ENCODE assay signal across 10 mouse cellular contexts in the genomic region with DNA sequence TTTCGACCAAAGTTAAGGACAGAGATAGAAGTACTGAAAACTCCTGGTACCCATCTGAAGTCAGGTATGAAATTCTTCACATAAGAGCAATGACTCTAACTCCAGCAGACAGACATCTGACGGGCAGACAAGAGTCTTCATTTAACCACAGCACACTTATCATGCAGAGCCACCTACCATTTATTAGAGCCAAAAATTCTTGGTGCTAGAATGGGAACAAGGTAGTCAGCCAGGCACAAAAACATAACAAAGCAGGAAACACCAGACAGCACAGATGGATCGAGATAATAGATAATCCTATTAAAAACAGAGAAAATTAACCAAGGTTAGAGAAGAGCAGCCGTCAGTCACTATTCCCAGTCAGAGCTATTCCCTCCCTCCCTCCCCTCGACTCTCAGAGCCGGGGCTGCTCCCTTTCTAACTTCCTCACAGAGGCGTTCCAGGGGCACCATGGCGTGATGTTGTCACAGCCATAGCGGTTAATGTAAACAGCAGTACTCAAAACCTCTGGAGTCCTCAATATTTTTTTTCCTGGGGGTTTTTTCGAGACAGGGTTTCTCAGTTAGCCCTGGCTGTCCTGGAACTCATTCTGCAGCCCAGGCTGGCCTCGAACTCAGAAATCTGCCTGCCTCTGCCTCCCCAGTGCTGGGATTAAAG. TPM values are rescaled to one million over a fixed set of nuclear protein-coding genes. Genes with fewer than 3 reads are reported as not detected.
DNase-seq lines count a peak whose midpoint lies in the region; ATAC-seq and TF ChIP-seq lines count a peak whose summit lies in the region.
"Had no signal": no experiment of that assay in that cellular context is flagged by ENCODE, and none has a peak within 500 bp of the region (broad histone marks: within the 10 kb centered on the region; RNA-seq: fewer than 3 reads in every experiment).

No protein-coding gene starts in this region.

- peaks cover 34% of the 10 kb centered on the region for H3K4me1 ChIP-seq in hindbrain, embryonic 10.5 days (replicated peaks)
- peaks cover 5% of the 10 kb centered on the region; the same call in 1 of the 2 replicates for H3K4me1 ChIP-seq in hindbrain, embryonic 11.5 days (replicated peaks; ENCODE audit: control insufficient read depth, insufficient read depth, low read length)
- H3K4me1 ChIP-seq in lung, embryonic 16.5 days (replicated peaks; ENCODE audit: control insufficient read depth, insufficient read depth, low read length), result peaks cover 18% of the 10 kb centered on the region
- peaks cover 24% of the 10 kb centered on the region for H3K4me1 ChIP-seq in embryonic facial prominence, embryonic 12.5 days
- peaks cover 28% of the 10 kb centered on the region for H3K4me1 ChIP-seq in liver, postnatal 0 days (ENCODE audit: insufficient read depth)

- no peak overlapping the region for H3K9ac ChIP-seq in hindbrain, embryonic 11.5 days (ENCODE audit: low read depth, low read length)
- peak overlapping the region; percentile 42; the same call in 1 of the 2 replicates for H3K9ac ChIP-seq in lung, embryonic 16.5 days (ENCODE audit: low read length)
- H3K9ac ChIP-seq in embryonic facial prominence, embryonic 12.5 days, result no peak overlapping the region
- 0 out of 2 replicates have a peak overlapping the region, but pooled peaks have one; percentile 45 for H3K9ac ChIP-seq in liver, postnatal 0 days (replicated peaks)
- H3K9ac ChIP-seq: neural tube, embryonic 12.5 days had no signal

- H3K9me3 ChIP-seq in hindbrain, embryonic 10.5 days, result no peaks in the 10 kb centered on the region
- no peaks in the 10 kb centered on the region for H3K9me3 ChIP-seq in hindbrain, embryonic 11.5 days (ENCODE audit: control insufficient read depth, low read length)
- no peaks in the 10 kb centered on the region for H3K9me3 ChIP-seq in lung, embryonic 16.5 days (ENCODE audit: control insufficient read depth, low read length)
- H3K9me3 ChIP-seq in embryonic facial prominence, embryonic 12.5 days, result no peaks in the 10 kb centered on the region
- H3K9me3 ChIP-seq in liver, postnatal 0 days (ENCODE audit: low read length), result no peaks in the 10 kb centered on the region
- H3K9me3 ChIP-seq: neural tube, embryonic 12.5 days had no signal

- H3K27me3 ChIP-seq in hindbrain, embryonic 10.5 days (ENCODE audit: insufficient read depth, poor library complexity, severe bottlenecking), result no peaks in the 10 kb centered on the region
- no peaks in the 10 kb centered on the region for H3K27me3 ChIP-seq in hindbrain, embryonic 11.5 days (ENCODE audit: control insufficient read depth, insufficient read depth, low read length)
- H3K27me3 ChIP-seq in lung, embryonic 16.5 days (ENCODE audit: control insufficient read depth, insufficient read depth, low read depth, low read length), result no peaks in the 10 kb centered on the region
- no peaks in the 10 kb centered on the region for H3K27me3 ChIP-seq in embryonic facial prominence, embryonic 12.5 days
- H3K27me3 ChIP-seq in liver, postnatal 0 days (ENCODE audit: insufficient read depth, low read length), result no peaks in the 10 kb centered on the region
- H3K27me3 ChIP-seq: neural tube, embryonic 12.5 days had no signal

- no peak for TF ChIP-seq CTCF in liver, postnatal 0 days (IDR thresholded peaks at IDR 0.05; ENCODE audit: low read depth)

- H3K36me3 ChIP-seq in hindbrain, embryonic 10.5 days, result peaks cover 54% of the 10 kb centered on the region
- 0 out of 2 replicates have a peak, but pooled peaks cover 3% of the 10 kb centered on the region for H3K36me3 ChIP-seq in hindbrain, embryonic 11.5 days (ENCODE audit: control insufficient read depth, insufficient read depth, low read length)
- H3K36me3 ChIP-seq in lung, embryonic 16.5 days (ENCODE audit: control insufficient read depth, insufficient read depth, low read length), result peaks cover 25% of the 10 kb centered on the region
- H3K36me3 ChIP-seq in embryonic facial prominence, embryonic 12.5 days, result peaks cover 28% of the 10 kb centered on the region
- peaks cover 41% of the 10 kb centered on the region for H3K36me3 ChIP-seq in liver, postnatal 0 days (replicated peaks; ENCODE audit: insufficient read depth, low read length)

- TF ChIP-seq EP300 in liver, postnatal 0 days (IDR thresholded peaks at IDR 0.05; ENCODE audit: low read depth), result no peak

- no peak overlapping the region for H3K27ac ChIP-seq in hindbrain, embryonic 10.5 days
- H3K27ac ChIP-seq in hindbrain, embryonic 11.5 days (ENCODE audit: low read depth, low read length), result no peak overlapping the region
- no peak overlapping the region; the same call in 1 of the 2 replicates for H3K27ac ChIP-seq in lung, embryonic 16.5 days (ENCODE audit: low read length)
- no peak overlapping the region for H3K27ac ChIP-seq in embryonic facial prominence, embryonic 12.5 days
- no peak overlapping the region for H3K27ac ChIP-seq in liver, postnatal 0 days (ENCODE audit: low read depth)
- H3K27ac ChIP-seq: macrophage; neural tube, embryonic 12.5 days had no signal

- 85% methylated on average over 11 of the region's 11 CpGs for WGBS in hindbrain, embryonic 10.5 days
- WGBS in hindbrain, embryonic 11.5 days, result 80% methylated on average over 11 of the region's 11 CpGs
- 45% methylated on average over 11 of the region's 11 CpGs for WGBS in lung, embryonic 16.5 days
- WGBS in embryonic facial prominence, embryonic 12.5 days, result 78% methylated on average over 11 of the region's 11 CpGs
- WGBS in liver, postnatal 0 days (ENCODE audit: insufficient replicate concordance), result 57% methylated on average over 11 of the region's 11 CpGs

- ATAC-seq in hindbrain, embryonic 11.5 days (ENCODE audit: low FRiP score), result no peak
- ATAC-seq in lung, embryonic 16.5 days (ENCODE audit: low read depth), result no peak
- ATAC-seq in embryonic facial prominence, embryonic 12.5 days (ENCODE audit: insufficient number of reproducible peaks, insufficient read depth, low FRiP score, low TSS enrichment), result no peak
- no peak for ATAC-seq in liver, postnatal 0 days
- ATAC-seq in megakaryocyte, adult 5-6 weeks (ENCODE audit: poor library complexity, severe bottlenecking), result no peak

- no peak overlapping the region for H3K4me2 ChIP-seq in hindbrain, embryonic 11.5 days (replicated peaks; ENCODE audit: low read depth, low read length)
- H3K4me2 ChIP-seq in lung, embryonic 16.5 days (ENCODE audit: low read depth, low read length), result peak overlapping the region; percentile 78; the same call in 1 of the 2 replicates
- peak overlapping the region; percentile 69 for H3K4me2 ChIP-seq in embryonic facial prominence, embryonic 12.5 days (replicated peaks)
- peak overlapping the region; percentile 81 for H3K4me2 ChIP-seq in liver, postnatal 0 days (ENCODE audit: low read depth, low read length)

- DNase-seq in hindbrain, embryonic 10.5 days (ENCODE audit: low spot score), result no peak
- no peak for DNase-seq in hindbrain, embryonic 11.5 days (ENCODE audit: low spot score)
- DNase-seq in lung, adult 18-20 months, result no peak
- peak; percentile 13 for DNase-seq in liver, postnatal 0 days
- no peak for DNase-seq in spleen, postnatal 14 days (ENCODE audit: low spot score in 2 of 2)

- H3K4me3 ChIP-seq in hindbrain, embryonic 10.5 days, result peak overlapping the region; percentile 82; the same call in 1 of the 2 replicates
- H3K4me3 ChIP-seq in hindbrain, embryonic 11.5 days (ENCODE audit: low read depth, low read length), result no peak overlapping the region
- peak overlapping the region; percentile 26; the same call in 1 of the 2 replicates for H3K4me3 ChIP-seq in lung, embryonic 16.5 days (ENCODE audit: low read length)
- no peak overlapping the region for H3K4me3 ChIP-seq in embryonic facial prominence, embryonic 12.5 days
- peak overlapping the region; percentile 89 for H3K4me3 ChIP-seq in liver, postnatal 0 days (ENCODE audit: low read depth, low read length)
- H3K4me3 ChIP-seq: neural tube, embryonic 12.5 days had no signal

RNA-seq across cellular contexts. Expression of a gene that starts 3.1 kb away (rescaled TPM):
- 364 and 477 TPM in 2 replicates for polyA plus RNA-seq in hindbrain, embryonic 10.5 days (2016; fragmentation: Nextera tagmentation; extraction: Ambion mirVana)
- polyA plus RNA-seq in hindbrain, embryonic 11.5 days (2014; fragmentation: Nextera tagmentation; extraction: Ambion mirVana), result 435 and 453 TPM in 2 replicates
- 530 and 633 TPM in 2 replicates for polyA plus RNA-seq in lung, embryonic 16.5 days (2015; fragmentation: Nextera tagmentation; extraction: Ambion mirVana)
- polyA plus RNA-seq in embryonic facial prominence, embryonic 12.5 days (2016; fragmentation: Nextera tagmentation; extraction: Ambion mirVana), result 397 and 440 TPM in 2 replicates
- 299 and 309 TPM in 2 replicates for polyA plus RNA-seq in liver, postnatal 0 days (2015; fragmentation: Nextera tagmentation; extraction: Ambion mirVana)
- total RNA-seq in megakaryocyte, adult 5-6 weeks (2015), result 322 and 348 TPM in 2 replicates
- total RNA-seq in megakaryocyte, adult 5-6 weeks (2017), result 267 and 301 TPM in 2 replicates

RNA-seq across cellular contexts. Expression of a gene that starts 10.4 kb away (rescaled TPM):
- polyA plus RNA-seq in hindbrain, embryonic 10.5 days (2016; fragmentation: Nextera tagmentation; extraction: Ambion mirVana), result 573 and 635 TPM in 2 replicates
- 611 and 623 TPM in 2 replicates for polyA plus RNA-seq in hindbrain, embryonic 11.5 days (2014; fragmentation: Nextera tagmentation; extraction: Ambion mirVana)
- 779 and 791 TPM in 2 replicates for polyA plus RNA-seq in lung, embryonic 16.5 days (2015; fragmentation: Nextera tagmentation; extraction: Ambion mirVana)
- polyA plus RNA-seq in embryonic facial prominence, embryonic 12.5 days (2016; fragmentation: Nextera tagmentation; extraction: Ambion mirVana), result 664 and 680 TPM in 2 replicates
- 406 and 414 TPM in 2 replicates for polyA plus RNA-seq in liver, postnatal 0 days (2015; fragmentation: Nextera tagmentation; extraction: Ambion mirVana)
- total RNA-seq in megakaryocyte, adult 5-6 weeks (2015), result 1,555 and 1,680 TPM in 2 replicates
- 559 and 757 TPM in 2 replicates for total RNA-seq in megakaryocyte, adult 5-6 weeks (2017)

Comparison
In these comparisons a context has a peak if more than half of its experiments do, and no peak if none do; other contexts are left out.
1. H3K4me3 ChIP-seq: peak in hindbrain, embryonic 10.5 days (single experiment), lung, embryonic 16.5 days (single experiment) and liver, postnatal 0 days (single experiment); none in hindbrain, embryonic 11.5 days (single experiment) and embryonic facial prominence, embryonic 12.5 days (single experiment).
2. H3K9ac ChIP-seq: peak in lung, embryonic 16.5 days (single experiment) and liver, postnatal 0 days (single experiment); none in hindbrain, embryonic 11.5 days (single experiment) and embryonic facial prominence, embryonic 12.5 days (single experiment).